Mouse (Mus musculus): ENCODE measurements around the gene Cd9. TPM values are rescaled to one million over a fixed set of nuclear protein-coding genes. Genes with fewer than 3 reads are reported as not detected.

Gene Cd9
- polyA plus RNA-seq, 1 experiment, result 68.0 TPM

DNA sequence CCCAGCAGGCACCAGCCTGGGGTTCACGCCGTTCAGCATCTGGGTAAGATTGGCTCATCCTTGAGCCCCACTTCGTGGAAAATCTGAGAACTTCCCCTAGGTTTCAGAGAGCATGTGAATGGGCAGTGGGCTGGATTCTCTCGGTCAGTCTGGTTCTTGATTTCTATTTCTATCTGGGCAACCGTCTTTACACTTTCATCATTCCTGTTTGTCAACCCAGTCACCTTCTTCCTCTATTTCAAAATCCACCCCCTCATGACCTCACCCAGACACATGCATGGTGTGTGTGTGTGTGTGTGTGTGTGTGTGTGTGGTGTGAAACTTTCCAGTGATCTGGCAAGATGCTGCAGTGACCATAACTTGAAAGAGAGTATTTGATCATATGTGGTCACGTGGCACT is 49.2 kb downstream of the Cd9 start:
- TF ChIP-seq POLR2A (IDR thresholded peaks at IDR 0.05; ENCODE audit: low read depth, low read length) (no peak), CTCF (IDR thresholded peaks at IDR 0.05; ENCODE audit: extremely low read depth, insufficient read depth, insufficient read length, insufficient replicate concordance) (no peak)
- WGBS, result 42% methylated on average over 6 of the region's 6 CpGs
- no peak for DNase-seq (ENCODE audit: low read depth in 1 of 2, low spot score in 2 of 2)
- H3K4me1 ChIP-seq (ENCODE audit: control insufficient read depth, insufficient read depth, insufficient read length), result peaks cover 6% of the 10 kb centered on the region
- no peak overlapping the region for H3K4me3 ChIP-seq (ENCODE audit: extremely low read depth, insufficient read depth, insufficient read length)
- H3K27ac ChIP-seq (ENCODE audit: insufficient read depth, low read length), result no peak overlapping the region
- no peaks in the 10 kb centered on the region for H3K36me3 ChIP-seq (ENCODE audit: control insufficient read depth, insufficient read depth, low read length)
- no peaks in the 10 kb centered on the region for H3K27me3 ChIP-seq (ENCODE audit: control insufficient read depth, insufficient read depth, low read length)

DNA sequence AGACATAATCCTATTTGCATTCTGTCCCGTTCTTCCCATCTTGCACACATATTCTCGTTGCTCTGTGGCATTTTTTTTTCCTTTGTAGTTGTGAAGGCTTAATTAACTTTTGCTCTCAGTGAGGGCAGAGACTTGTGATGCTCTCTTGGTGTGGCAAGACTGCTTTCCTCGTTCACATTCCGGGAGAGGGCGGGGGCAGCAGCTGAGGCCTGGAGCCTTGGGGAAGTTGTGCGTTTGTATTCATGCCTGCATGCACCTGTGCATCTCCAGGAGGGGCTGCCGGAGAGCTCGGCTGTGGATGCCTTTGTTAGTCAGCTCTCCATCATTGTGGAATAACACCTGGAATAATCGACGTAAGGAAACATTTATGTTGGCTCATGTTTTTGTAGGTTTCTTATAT is 52.0 kb downstream of the Cd9 start:
- TF ChIP-seq CTCF (IDR thresholded peaks at IDR 0.05; ENCODE audit: extremely low read depth, insufficient read depth, insufficient read length, insufficient replicate concordance), result no peak
- TF ChIP-seq POLR2A (IDR thresholded peaks at IDR 0.05; ENCODE audit: low read depth, low read length), result no peak
- Histone ChIP-seq H3K27me3 (ENCODE audit: control insufficient read depth, insufficient read depth, low read length) (no peaks in the 10 kb centered on the region), H3K4me1 (ENCODE audit: control insufficient read depth, insufficient read depth, insufficient read length) (peaks cover 6% of the 10 kb centered on the region; the same call in 1 of the 2 replicates), H3K4me3 (ENCODE audit: extremely low read depth, insufficient read depth, insufficient read length) (no peak overlapping the region), H3K27ac (ENCODE audit: insufficient read depth, low read length) (no peak overlapping the region), H3K36me3 (ENCODE audit: control insufficient read depth, insufficient read depth, low read length) (no peaks in the 10 kb centered on the region)
- WGBS, result 89% methylated on average over 10 of the region's 10 CpGs
- no peak for DNase-seq (ENCODE audit: low read depth in 1 of 2, low spot score in 2 of 2)

- TF ChIP-seq POLR2A (IDR thresholded peaks at IDR 0.05; ENCODE audit: low read depth, low read length) (no peak), CTCF (IDR thresholded peaks at IDR 0.05; ENCODE audit: extremely low read depth, insufficient read depth, insufficient read length, insufficient replicate concordance) (no peak)
- WGBS, result 89% methylated on average over 3 of the region's 3 CpGs
- no peaks in the 10 kb centered on the region; the same call in 1 of the 2 replicates for H3K4me1 ChIP-seq (ENCODE audit: control insufficient read depth, insufficient read depth, insufficient read length)
Measured at GRCm38 (mm10) chr6:125436753-125437152, 57.8 kb downstream of the Cd9 start.

DNA sequence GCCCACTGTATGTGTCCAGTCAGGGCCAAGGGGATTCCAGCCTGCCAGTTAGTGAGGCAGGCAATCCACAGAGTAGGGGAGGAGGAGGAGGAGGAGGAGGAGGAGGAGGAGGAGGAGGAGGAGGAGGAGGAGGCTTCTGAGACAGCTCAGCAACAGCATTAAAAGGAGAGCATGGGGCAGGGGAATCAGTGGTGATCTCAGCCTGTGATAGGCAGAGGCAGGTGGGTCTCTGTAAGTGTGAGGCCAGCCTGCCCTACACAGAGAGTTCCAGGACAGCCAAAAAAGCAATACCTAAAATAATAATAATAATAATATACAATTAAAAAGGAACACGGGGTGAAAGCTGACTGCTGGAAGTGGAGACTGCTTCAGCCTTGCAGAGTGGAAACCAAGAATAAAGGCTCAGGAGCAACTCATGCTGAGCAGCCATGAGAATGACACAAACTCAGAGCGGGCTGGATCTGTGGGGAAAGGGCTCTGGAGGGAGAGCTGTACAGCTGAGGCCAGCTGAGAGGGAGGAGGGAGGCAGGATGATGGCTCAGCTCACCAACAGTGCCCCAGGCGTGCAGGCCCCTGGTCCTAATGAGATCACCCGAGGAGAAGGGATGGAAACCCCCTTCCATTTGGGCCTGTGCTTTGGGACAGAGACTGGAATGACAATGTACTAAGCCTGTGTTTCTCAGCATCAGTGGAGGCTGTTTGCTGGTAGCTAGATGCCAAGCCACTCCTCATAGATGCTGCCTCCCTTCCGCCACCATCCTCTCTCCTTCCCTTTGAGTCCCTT is 59.7 kb downstream of the Cd9 start:
- H3K4me3 ChIP-seq (ENCODE audit: extremely low read depth, insufficient read depth, insufficient read length), result no peak overlapping the region
- TF ChIP-seq POLR2A (IDR thresholded peaks at IDR 0.05; ENCODE audit: low read depth, low read length) (no peak), CTCF (IDR thresholded peaks at IDR 0.05; ENCODE audit: extremely low read depth, insufficient read depth, insufficient read length, insufficient replicate concordance) (no peak)
- WGBS, result 85% methylated on average over 5 of the region's 5 CpGs
- H3K4me1 ChIP-seq (ENCODE audit: control insufficient read depth, insufficient read depth, insufficient read length), result no peaks in the 10 kb centered on the region; the same call in 1 of the 2 replicates
- no peaks in the 10 kb centered on the region for H3K27me3 ChIP-seq (ENCODE audit: control insufficient read depth, insufficient read depth, low read length)
- H3K36me3 ChIP-seq (ENCODE audit: control insufficient read depth, insufficient read depth, low read length), result no peaks in the 10 kb centered on the region
- no peak for DNase-seq (ENCODE audit: low read depth in 1 of 2, low spot score in 2 of 2)
- no peak overlapping the region for H3K27ac ChIP-seq (ENCODE audit: insufficient read depth, low read length)

More at GRCm38 (mm10) chr6:125436753-125437152, 57.8 kb downstream of the Cd9 start:
- no peak for DNase-seq (ENCODE audit: low read depth in 1 of 2, low spot score in 2 of 2)
- no peak overlapping the region for H3K4me3 ChIP-seq (ENCODE audit: extremely low read depth, insufficient read depth, insufficient read length)
- H3K27me3 ChIP-seq (ENCODE audit: control insufficient read depth, insufficient read depth, low read length), result no peaks in the 10 kb centered on the region
- no peak overlapping the region for H3K27ac ChIP-seq (ENCODE audit: insufficient read depth, low read length)
- H3K36me3 ChIP-seq (ENCODE audit: control insufficient read depth, insufficient read depth, low read length), result no peaks in the 10 kb centered on the region

DNA sequence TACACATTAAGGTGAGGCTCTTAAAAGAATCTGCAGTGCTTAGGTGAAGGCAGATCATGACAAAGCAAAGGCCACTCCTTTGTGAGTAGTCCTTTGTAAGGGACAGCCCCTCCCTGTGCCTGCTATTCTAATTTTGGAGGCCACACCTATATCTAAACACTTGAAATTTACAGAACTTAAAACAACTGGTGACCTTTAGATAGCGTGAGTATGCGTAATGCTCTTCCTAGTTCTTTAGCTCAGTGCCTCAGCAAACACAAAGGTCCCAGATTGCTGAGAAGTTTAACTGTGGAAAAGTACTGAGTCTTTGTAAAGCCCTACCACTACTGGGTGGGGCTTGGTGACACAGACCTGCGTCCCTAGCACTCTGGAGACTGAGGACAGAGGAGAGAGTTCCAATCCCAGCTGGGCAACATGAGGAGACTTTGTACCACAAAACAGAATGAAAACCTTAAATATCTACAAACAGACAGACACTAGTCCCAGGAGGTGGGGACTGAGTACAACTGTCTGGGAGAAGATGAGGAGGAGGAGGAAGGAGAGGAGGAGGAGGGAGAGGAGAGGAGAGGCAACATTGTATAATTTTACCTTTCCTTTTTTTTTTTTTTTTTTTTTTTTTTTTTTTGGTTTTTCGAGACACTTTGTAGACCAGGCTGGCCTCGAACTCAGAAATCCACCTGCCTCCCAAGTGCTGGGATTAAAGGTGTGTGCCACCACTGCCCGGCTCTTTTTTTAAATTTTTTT is 60.7 kb downstream of the Cd9 start:
- H3K36me3 ChIP-seq (ENCODE audit: control insufficient read depth, insufficient read depth, low read length), result no peaks in the 10 kb centered on the region
- no peak for TF ChIP-seq POLR2A (IDR thresholded peaks at IDR 0.05; ENCODE audit: low read depth, low read length)
- no peak for TF ChIP-seq CTCF (IDR thresholded peaks at IDR 0.05; ENCODE audit: extremely low read depth, insufficient read depth, insufficient read length, insufficient replicate concordance)
- H3K27ac ChIP-seq (ENCODE audit: insufficient read depth, low read length), result no peak overlapping the region
- H3K4me1 ChIP-seq (ENCODE audit: control insufficient read depth, insufficient read depth, insufficient read length), result no peaks in the 10 kb centered on the region; the same call in 1 of the 2 replicates
- DNase-seq (ENCODE audit: low read depth in 1 of 2, low spot score in 2 of 2), result no peak
- H3K27me3 ChIP-seq (ENCODE audit: control insufficient read depth, insufficient read depth, low read length), result no peaks in the 10 kb centered on the region; the same call in 1 of the 2 replicates
- 59% methylated on average over 6 of the region's 6 CpGs for WGBS
- no peak overlapping the region for H3K4me3 ChIP-seq (ENCODE audit: extremely low read depth, insufficient read depth, insufficient read length)

GRCm38 (mm10) chr6:125433257-125433656 is 61.3 kb downstream of the Cd9 start:
- WGBS, result 83% methylated on average over 3 of the region's 3 CpGs
- no peaks in the 10 kb centered on the region; the same call in 1 of the 2 replicates for H3K27me3 ChIP-seq (ENCODE audit: control insufficient read depth, insufficient read depth, low read length)
- no peaks in the 10 kb centered on the region; the same call in 1 of the 2 replicates for H3K4me1 ChIP-seq (ENCODE audit: control insufficient read depth, insufficient read depth, insufficient read length)
- no peak overlapping the region for H3K27ac ChIP-seq (ENCODE audit: insufficient read depth, low read length)
- no peaks in the 10 kb centered on the region for H3K36me3 ChIP-seq (ENCODE audit: control insufficient read depth, insufficient read depth, low read length)
- no peak for DNase-seq (ENCODE audit: low read depth in 1 of 2, low spot score in 2 of 2)
- no peak overlapping the region for H3K4me3 ChIP-seq (ENCODE audit: extremely low read depth, insufficient read depth, insufficient read length)
- no peak for TF ChIP-seq CTCF (IDR thresholded peaks at IDR 0.05; ENCODE audit: extremely low read depth, insufficient read depth, insufficient read length, insufficient replicate concordance)
- TF ChIP-seq POLR2A (IDR thresholded peaks at IDR 0.05; ENCODE audit: low read depth, low read length), result no peak

Measured in spleen, adult 2 months (tissue).